Mouse (Mus musculus): ENCODE measurements around the gene Sh3tc1. TPM values are rescaled to one million over a fixed set of nuclear protein-coding genes. Genes with fewer than 3 reads are reported as not detected.

Sh3tc1 gene
- total RNA-seq, 2 experiments from 2014 or later = not detected

DNA sequence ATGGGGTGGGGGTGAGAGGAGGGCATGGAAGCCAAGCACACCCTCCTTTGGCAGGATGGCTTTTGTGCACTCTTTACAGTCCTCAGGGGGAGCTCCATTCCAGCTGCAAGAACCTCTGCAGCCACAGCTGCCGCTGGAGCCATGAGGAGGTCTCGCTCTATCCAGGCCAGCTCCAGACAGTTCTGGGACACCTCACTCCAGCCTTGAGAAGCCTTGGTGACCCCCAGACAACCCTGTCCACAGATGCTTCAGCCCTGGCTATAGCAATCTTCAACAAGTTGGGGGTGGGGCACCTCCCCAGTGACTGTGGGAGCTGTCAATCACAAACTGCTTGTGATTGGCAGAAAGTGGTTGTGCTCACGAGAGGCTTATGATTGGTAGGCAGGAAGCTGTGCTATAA is 80.3 kb downstream of the Sh3tc1 start:
- no peak for ATAC-seq (replicated peaks; ENCODE audit: low FRiP score, low TSS enrichment, poor library complexity, severe bottlenecking)

- no peak for ATAC-seq (replicated peaks; ENCODE audit: low FRiP score, low TSS enrichment, poor library complexity, severe bottlenecking)
Measured at GRCm38 (mm10) chr5:35655753-35656485, 83.9 kb downstream of the Sh3tc1 start.

DNA sequence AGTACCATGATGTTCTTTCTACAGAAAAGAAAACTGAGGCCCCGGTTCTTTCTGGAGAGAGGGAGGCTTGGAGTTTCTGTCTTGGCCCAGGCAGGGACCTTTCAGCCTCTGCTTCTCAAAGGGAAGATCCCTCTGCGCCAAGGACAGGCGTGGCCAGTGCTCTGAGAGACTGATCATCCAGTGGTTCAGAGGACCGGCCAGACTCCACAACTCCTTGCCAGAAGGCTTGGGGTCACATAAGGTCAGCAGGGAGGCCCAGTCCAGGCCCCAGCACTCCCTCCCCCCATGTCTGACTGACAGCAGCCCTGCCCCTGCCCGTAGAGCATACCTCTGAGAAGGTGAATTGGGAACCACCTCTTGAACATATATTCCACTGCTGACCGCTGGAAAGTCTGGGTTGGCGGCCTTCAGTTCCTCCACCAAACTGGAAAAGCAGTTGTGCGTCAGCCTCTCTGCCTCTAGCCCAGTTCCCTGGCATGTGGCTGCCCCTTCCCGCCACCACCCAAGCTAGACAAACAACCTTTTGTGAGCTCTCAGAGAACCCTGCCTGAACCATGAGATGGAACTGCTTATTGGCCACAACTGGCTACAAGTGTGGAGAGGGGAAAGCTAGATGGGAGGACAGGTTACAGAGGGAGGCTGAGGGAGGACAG is 85.9 kb downstream of the Sh3tc1 start:
- ATAC-seq (replicated peaks; ENCODE audit: low FRiP score, low TSS enrichment, poor library complexity, severe bottlenecking) = no peak

DNA sequence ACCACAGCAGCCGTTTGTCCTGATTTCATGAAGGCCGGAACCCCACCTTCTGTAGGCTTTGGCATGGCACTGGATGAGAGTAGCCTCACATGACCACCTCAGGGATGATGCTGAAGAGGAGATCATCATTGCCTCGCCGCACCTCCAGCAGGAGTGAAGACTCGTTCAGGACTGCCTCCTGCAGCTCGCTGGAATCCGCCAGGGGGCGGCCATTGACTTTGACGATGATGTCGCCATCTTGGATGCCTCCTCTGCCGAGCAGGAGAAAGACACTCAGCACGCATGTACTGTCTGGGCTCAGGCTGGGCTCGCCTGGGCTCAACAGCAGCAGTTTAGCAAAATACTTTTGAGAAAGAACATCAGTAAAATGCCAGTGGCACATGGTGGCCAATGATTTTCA is 86.9 kb downstream of the Sh3tc1 start:
- ATAC-seq (replicated peaks; ENCODE audit: low FRiP score, low TSS enrichment, poor library complexity, severe bottlenecking) = no peak

- ATAC-seq (replicated peaks; ENCODE audit: low FRiP score, low TSS enrichment, poor library complexity, severe bottlenecking) = no peak
Measured at GRCm38 (mm10) chr5:35652319-35652718, 87.5 kb downstream of the Sh3tc1 start.

GRCm38 (mm10) chr5:35648230-35648629 is 91.6 kb downstream of the Sh3tc1 start:
- no peak for ATAC-seq (replicated peaks; ENCODE audit: low FRiP score, low TSS enrichment, poor library complexity, severe bottlenecking)

GRCm38 (mm10) chr5:35647562-35647961 is 92.2 kb downstream of the Sh3tc1 start:
- no peak for ATAC-seq (replicated peaks; ENCODE audit: low FRiP score, low TSS enrichment, poor library complexity, severe bottlenecking)

Other genes starting within 250 kb of the Sh3tc1 start
- gene Cpz, start 214.3 kb downstream of the Sh3tc1 start, total RNA-seq (2014; fragmentation: Nextera tagmentation) = not detected in 2 replicates
- not detected in 2 replicates for gene Cpz, start 214.3 kb downstream of the Sh3tc1 start, total RNA-seq (2017)
- gene Trmt44, start 164.9 kb downstream of the Sh3tc1 start, total RNA-seq (2014; fragmentation: Nextera tagmentation) = 9.4 and 12.1 TPM in 2 replicates
- 8.0 and 8.4 TPM in 2 replicates for gene Trmt44, start 164.9 kb downstream of the Sh3tc1 start, total RNA-seq (2017)
- 7.9 and 12.4 TPM in 2 replicates for gene Acox3, start 156.9 kb downstream of the Sh3tc1 start, total RNA-seq (2014; fragmentation: Nextera tagmentation)
- gene Acox3, start 156.9 kb downstream of the Sh3tc1 start, total RNA-seq (2017) = 5.0 and 20.3 TPM in 2 replicates
- not detected in 2 replicates for gene Htra3, start 60.2 kb downstream of the Sh3tc1 start, total RNA-seq (2014; fragmentation: Nextera tagmentation)
- not detected in 2 replicates for gene Htra3, start 60.2 kb downstream of the Sh3tc1 start, total RNA-seq (2017)
- 0.22 TPM in 1 of 2 replicates, not detected in the other for gene Ablim2, start 17.9 kb upstream of the Sh3tc1 start, total RNA-seq (2014; fragmentation: Nextera tagmentation)
- 0.38 and 3.1 TPM in 2 replicates for gene Ablim2, start 17.9 kb upstream of the Sh3tc1 start, total RNA-seq (2017)
- 2.3 and 2.8 TPM in 2 replicates for gene Afap1, start 153.3 kb upstream of the Sh3tc1 start, total RNA-seq (2014; fragmentation: Nextera tagmentation)
- gene Afap1, start 153.3 kb upstream of the Sh3tc1 start, total RNA-seq (2017) = 0.33 and 2.4 TPM in 2 replicates

Measured in megakaryocyte-erythroid progenitor cell, adult 5-6 weeks (primary cell).